Mouse (Mus musculus): Measurements from ENCODE around the gene Txndc16. TPM values are rescaled to one million over a fixed set of nuclear protein-coding genes. Genes with fewer than 3 reads are reported as not detected.

Gene Txndc16
- polyA plus RNA-seq, 2 experiments = 0.76 to 1.5 TPM

- H3K27me3 ChIP-seq (ENCODE audit: control insufficient read depth, insufficient read depth, low read length) = no peaks in the 10 kb centered on the region
- TF ChIP-seq CTCF (IDR thresholded peaks at IDR 0.05; ENCODE audit: low read depth) = no peak
- no peak for TF ChIP-seq EP300 (IDR thresholded peaks at IDR 0.05; ENCODE audit: low read depth)
- H3K4me2 ChIP-seq (ENCODE audit: low read depth) = no peak overlapping the region
- H3K4me3 ChIP-seq (ENCODE audit: insufficient read depth in 1 of 2, low read depth in 2 of 2, low read length in 2 of 2) = no peak overlapping the region
- no peak overlapping the region for H3K9ac ChIP-seq (replicated peaks)
- H3K36me3 ChIP-seq (replicated peaks; ENCODE audit: control insufficient read depth, insufficient read depth, low read depth) = no peaks in the 10 kb centered on the region
- WGBS (ENCODE audit: insufficient replicate concordance) = 30% methylated on average over 2 of the region's 2 CpGs
- no peak for ATAC-seq (ENCODE audit: insufficient read depth)
- no peaks in the 10 kb centered on the region for H3K4me1 ChIP-seq (replicated peaks; ENCODE audit: control insufficient read depth in 2 of 2, insufficient read depth in 2 of 2, low read length in 1 of 2)
- no peak for DNase-seq (ENCODE audit: low read depth in 3 of 3, low spot score in 3 of 3)
- no peaks in the 10 kb centered on the region for H3K9me3 ChIP-seq (ENCODE audit: control insufficient read depth, low read length)
- no peak overlapping the region for H3K27ac ChIP-seq
These were observed 18.9 kb upstream of the Txndc16 start for GRCm38 (mm10) chr14:45239042-45239441.

DNA sequence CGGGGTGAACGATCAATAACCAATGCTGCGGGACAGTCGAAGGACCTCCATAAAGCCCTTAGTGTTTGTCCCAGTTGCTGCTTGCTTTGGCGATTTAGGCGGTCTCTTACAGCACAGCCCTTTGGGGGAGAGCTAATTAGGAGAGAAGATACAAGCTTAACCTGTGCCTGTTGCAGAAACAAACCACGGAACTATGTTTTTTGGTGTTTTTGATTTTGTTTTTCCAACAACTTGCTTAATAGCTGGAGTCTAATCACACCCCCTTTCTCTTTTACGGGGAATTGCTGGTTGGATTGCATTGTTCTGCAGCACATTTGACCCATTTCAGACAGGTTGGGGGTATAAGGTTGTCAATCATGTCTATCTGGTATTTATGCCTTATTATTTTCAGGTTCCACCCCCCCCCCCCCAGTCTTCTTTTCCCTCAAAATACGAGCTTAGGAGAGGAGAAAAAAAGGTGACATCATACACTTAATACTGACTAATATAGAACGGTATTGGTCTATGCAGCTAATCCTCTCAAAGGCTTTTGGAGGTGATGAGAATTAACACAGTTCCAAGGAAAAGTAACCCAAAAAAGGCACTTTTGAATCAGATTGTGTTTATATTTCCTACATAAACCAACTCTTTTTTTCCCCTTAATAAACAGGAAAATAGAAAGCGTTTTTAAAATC is 966 bp upstream of the Txndc16 start:
- no peak for TF ChIP-seq EP300 (IDR thresholded peaks at IDR 0.05; ENCODE audit: low read depth)
- no peak for TF ChIP-seq CTCF (IDR thresholded peaks at IDR 0.05; ENCODE audit: low read depth)
- peak overlapping the region; percentile 89 for H3K4me2 ChIP-seq (ENCODE audit: low read depth)
- H3K9me3 ChIP-seq (ENCODE audit: control insufficient read depth, low read length) = no peaks in the 10 kb centered on the region
- H3K27ac ChIP-seq = no peak overlapping the region
- ATAC-seq (ENCODE audit: insufficient read depth) = no peak
- DNase-seq (ENCODE audit: low read depth in 3 of 3, low spot score in 3 of 3) = no peak
- H3K36me3 ChIP-seq (replicated peaks; ENCODE audit: control insufficient read depth, insufficient read depth, low read depth) = no peaks in the 10 kb centered on the region
- peaks cover 21% of the 10 kb centered on the region for H3K27me3 ChIP-seq (ENCODE audit: control insufficient read depth, insufficient read depth, low read length)
- no peak overlapping the region for H3K9ac ChIP-seq (replicated peaks)
- 12% methylated on average over 11 of the region's 11 CpGs for WGBS (ENCODE audit: insufficient replicate concordance)
- peak overlapping the region; percentile 61 to 65 for H3K4me3 ChIP-seq (ENCODE audit: insufficient read depth in 1 of 2, low read depth in 2 of 2, low read length in 2 of 2)
- peaks cover 3 to 5% of the 10 kb centered on the region in 2 experiments; a peak in 3 of 4 replicates for H3K4me1 ChIP-seq (replicated peaks; ENCODE audit: control insufficient read depth in 2 of 2, insufficient read depth in 2 of 2, low read length in 1 of 2)

GRCm38 (mm10) chr14:45219281-45220089 is 643 bp downstream of the Txndc16 start, which contains the start of gene Gpr137c:
Gene Gpr137c (plus strand): TSS chr14:45219717.
- Histone ChIP-seq H3K4me1 (replicated peaks; ENCODE audit: control insufficient read depth in 2 of 2, insufficient read depth in 2 of 2, low read length in 1 of 2) (peaks cover 3 to 5% of the 10 kb centered on the region in 2 experiments; a peak in 3 of 4 replicates), H3K36me3 (replicated peaks; ENCODE audit: control insufficient read depth, insufficient read depth, low read depth) (no peaks in the 10 kb centered on the region), H3K9me3 (ENCODE audit: control insufficient read depth, low read length) (no peaks in the 10 kb centered on the region), H3K4me3 (ENCODE audit: insufficient read depth in 1 of 2, low read depth in 2 of 2, low read length in 2 of 2) (peak within 1 kb of the TSS; percentile 64 to 65), H3K4me2 (ENCODE audit: low read depth) (peak within 1 kb of the TSS; percentile 89), H3K27me3 (ENCODE audit: control insufficient read depth, insufficient read depth, low read length) (peaks cover 21% of the 10 kb centered on the region), H3K27ac (no peak within 1 kb of the TSS), H3K9ac (replicated peaks) (peak within 1 kb of the TSS; percentile 37)
- no peak for TF ChIP-seq EP300 (IDR thresholded peaks at IDR 0.05; ENCODE audit: low read depth)
- TF ChIP-seq CTCF (IDR thresholded peaks at IDR 0.05; ENCODE audit: low read depth) = no peak
- DNase-seq (ENCODE audit: low read depth in 3 of 3, low spot score in 3 of 3) = peak; percentile 93 to 95 (median 94)
- under 1% methylated on average over 71 of the region's 86 CpGs for WGBS (ENCODE audit: insufficient replicate concordance)
- ATAC-seq (ENCODE audit: insufficient read depth) = peak; percentile 98

- WGBS (ENCODE audit: insufficient replicate concordance) = 61% methylated on average over 4 of the region's 4 CpGs
- TF ChIP-seq CTCF (IDR thresholded peaks at IDR 0.05; ENCODE audit: low read depth) (no peak), EP300 (IDR thresholded peaks at IDR 0.05; ENCODE audit: low read depth) (no peak)
- ATAC-seq (ENCODE audit: insufficient read depth) = no peak
- no peak for DNase-seq (ENCODE audit: low read depth in 3 of 3, low spot score in 3 of 3)
- H3K4me1 ChIP-seq (replicated peaks; ENCODE audit: control insufficient read depth in 2 of 2, insufficient read depth in 2 of 2, low read length in 1 of 2) = peaks cover 3 to 5% of the 10 kb centered on the region in 2 experiments; a peak in 3 of 4 replicates
- H3K9me3 ChIP-seq (ENCODE audit: control insufficient read depth, low read length) = no peaks in the 10 kb centered on the region
- no peak overlapping the region for H3K9ac ChIP-seq (replicated peaks)
- H3K4me3 ChIP-seq (ENCODE audit: insufficient read depth in 1 of 2, low read depth in 2 of 2, low read length in 2 of 2) = no peak overlapping the region
- no peak overlapping the region for H3K27ac ChIP-seq
- no peaks in the 10 kb centered on the region for H3K36me3 ChIP-seq (replicated peaks; ENCODE audit: control insufficient read depth, insufficient read depth, low read depth)
- no peak overlapping the region for H3K4me2 ChIP-seq (ENCODE audit: low read depth)
- peaks cover 21% of the 10 kb centered on the region for H3K27me3 ChIP-seq (ENCODE audit: control insufficient read depth, insufficient read depth, low read length)
These were observed 2.4 kb downstream of the Txndc16 start for GRCm38 (mm10) chr14:45217693-45218092.
